Mouse (Mus musculus) ES-Bruce4 (cell line): ENCODE results near the gene Tcf7l2. TPM values are rescaled to one million over a fixed set of nuclear protein-coding genes. Genes with fewer than 3 reads are reported as not detected.

Experiments
- H3K27ac ChIP-seq: 2 replicates; pipeline ENCODE4 v1.5.1; 2012; ENCODE audit warnings: low read length, inconsistent platforms; ENCODE audit not compliant: insufficient read depth
- H3K27me3 ChIP-seq: 2 replicates; pipeline ENCODE4 v1.6.1; 2012; ENCODE audit warnings: mild to moderate bottlenecking, low read length, inconsistent platforms; ENCODE audit not compliant: control insufficient read depth, poor library complexity, insufficient read depth, severe bottlenecking
- H3K36me3 ChIP-seq: 2 replicates; pipeline ENCODE4 v1.6.1; 2012; ENCODE audit warnings: inconsistent platforms, mild to moderate bottlenecking, low read length, moderate library complexity; ENCODE audit not compliant: control insufficient read depth, poor library complexity, insufficient read depth, severe bottlenecking
- H3K4me1 ChIP-seq: one replicate; pipeline ENCODE4 v1.8.1; 2011; ENCODE audit warnings: low read length; ENCODE audit not compliant: control insufficient read depth, insufficient read depth
- H3K4me3 ChIP-seq: 2 replicates; pipeline ENCODE4 v1.5.1; 2011; ENCODE audit warnings: low read depth, mild to moderate bottlenecking, low read length
- H3K9ac ChIP-seq: 2 replicates; pipeline ENCODE4 v1.6.1; 2012; ENCODE audit warnings: low read depth, mild to moderate bottlenecking, inconsistent platforms; ENCODE audit not compliant: poor library complexity, severe bottlenecking
- H3K9me3 ChIP-seq: replicated peaks from 2 replicates; pipeline ENCODE4 v1.6.1; 2012; ENCODE audit warnings: mild to moderate bottlenecking, low read length, inconsistent platforms; ENCODE audit not compliant: control insufficient read depth, poor library complexity, insufficient read depth, severe bottlenecking
- CTCF ChIP-seq: IDR thresholded peaks from one replicate; pipeline ENCODE4 v1.8.1; 2011; ENCODE audit warnings: low read depth, low read length
- EP300 ChIP-seq: IDR thresholded peaks from 2 replicates; pipeline ENCODE4 v1.6.1; 2011; ENCODE audit warnings: low read depth, low read length; ENCODE audit not compliant: insufficient read depth
- POLR2A ChIP-seq: IDR thresholded peaks from one replicate; pipeline ENCODE4 v1.8.1; 2011; ENCODE audit warnings: low read length; ENCODE audit not compliant: insufficient read depth
- polyA plus RNA-seq: library from polyadenylated mRNA; stranded (reverse); fragments of >200 nt; gene quantifications from 2 replicates; pipeline ENCODE4 v1.2.4, GENCODE M21; 2011; ENCODE audit warnings: low read depth; ENCODE audit not compliant: missing spikeins, insufficient read depth, insufficient read length

Tcf7l2 gene
- polyA plus RNA-seq, 1 experiment = 23.8 TPM

DNA sequence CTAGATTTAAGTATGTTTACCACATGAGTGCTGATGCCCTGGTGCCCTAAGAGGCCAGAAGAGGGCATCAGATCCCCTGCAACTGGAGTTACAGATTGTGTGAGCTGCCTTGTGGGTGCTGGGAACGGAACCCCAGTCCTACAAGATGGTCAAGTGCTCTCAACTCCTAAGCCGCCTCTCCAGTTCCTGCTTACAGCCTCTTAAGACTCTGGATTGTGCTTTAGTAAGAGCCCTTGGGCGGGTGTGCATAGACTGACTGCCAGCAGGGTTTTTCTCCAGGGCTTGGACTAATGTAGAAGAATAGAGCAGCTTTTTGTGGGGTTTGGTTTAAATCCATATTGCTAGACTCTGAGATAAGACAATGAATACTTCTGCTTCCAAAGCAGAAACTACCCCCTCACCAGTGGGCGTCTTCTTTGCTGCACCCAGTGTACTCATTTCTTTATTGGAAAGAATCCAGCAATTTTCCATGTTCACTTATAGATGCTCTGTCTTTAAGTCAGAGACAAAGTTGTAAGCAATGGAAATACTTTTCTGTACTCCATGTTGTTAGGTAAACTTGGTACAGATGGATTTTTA lies 92.3 kb downstream of the Tcf7l2 start:
- H3K4me3 ChIP-seq = no peak overlapping the region
- no peaks in the 10 kb centered on the region for H3K27me3 ChIP-seq
- no peaks in the 10 kb centered on the region for H3K9me3 ChIP-seq
- no peak overlapping the region for H3K9ac ChIP-seq
- no peak overlapping the region for H3K27ac ChIP-seq
- TF ChIP-seq CTCF = no peak
- no peak for TF ChIP-seq EP300
- TF ChIP-seq POLR2A = no peak
- H3K36me3 ChIP-seq = no peaks in the 10 kb centered on the region
- H3K4me1 ChIP-seq = no peaks in the 10 kb centered on the region

GRCm38 (mm10) chr19:55836930-55837687 lies 95.5 kb downstream of the Tcf7l2 start:
- Histone ChIP-seq H3K4me3 (no peak overlapping the region), H3K9me3 (no peaks in the 10 kb centered on the region), H3K9ac (no peak overlapping the region), H3K36me3 (no peaks in the 10 kb centered on the region), H3K27me3 (no peaks in the 10 kb centered on the region), H3K27ac (no peak overlapping the region), H3K4me1 (no peaks in the 10 kb centered on the region)
- TF ChIP-seq POLR2A (no peak), CTCF (no peak), EP300 (no peak)

DNA sequence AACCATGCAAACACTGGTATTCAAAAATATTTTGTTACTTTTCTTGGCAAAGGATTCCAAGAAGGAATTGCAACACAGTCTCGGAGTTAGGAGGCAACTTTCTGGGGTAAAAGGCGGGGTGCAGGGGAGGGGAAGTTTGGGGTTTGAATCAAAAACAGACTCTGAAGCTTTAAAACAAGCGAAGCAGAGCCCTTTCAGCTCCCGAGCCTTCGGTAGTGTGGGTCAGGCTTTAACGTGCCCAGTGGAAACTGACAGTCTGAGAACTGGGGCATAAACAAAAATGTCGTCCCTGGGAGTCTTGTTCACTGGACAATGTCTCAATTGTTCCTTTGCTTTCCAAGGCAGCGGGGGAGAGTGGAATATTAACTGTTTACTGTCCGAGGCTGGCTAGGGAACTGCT lies 96.3 kb downstream of the Tcf7l2 start:
- no peaks in the 10 kb centered on the region for H3K9me3 ChIP-seq
- H3K9ac ChIP-seq = no peak overlapping the region
- H3K4me1 ChIP-seq = no peaks in the 10 kb centered on the region
- H3K36me3 ChIP-seq = no peaks in the 10 kb centered on the region
- no peak overlapping the region for H3K27ac ChIP-seq
- H3K27me3 ChIP-seq = no peaks in the 10 kb centered on the region
- H3K4me3 ChIP-seq = no peak overlapping the region
- no peak for TF ChIP-seq POLR2A
- no peak for TF ChIP-seq CTCF
- TF ChIP-seq EP300 = no peak

GRCm38 (mm10) chr19:55838389-55839035 lies 96.9 kb downstream of the Tcf7l2 start:
- no peaks in the 10 kb centered on the region for H3K27me3 ChIP-seq
- TF ChIP-seq EP300 (no peak), POLR2A (no peak), CTCF (no peak)
- H3K9me3 ChIP-seq = no peaks in the 10 kb centered on the region
- no peaks in the 10 kb centered on the region for H3K4me1 ChIP-seq
- H3K4me3 ChIP-seq = no peak overlapping the region
- no peak overlapping the region for H3K9ac ChIP-seq
- H3K36me3 ChIP-seq = no peaks in the 10 kb centered on the region
- no peak overlapping the region for H3K27ac ChIP-seq

DNA sequence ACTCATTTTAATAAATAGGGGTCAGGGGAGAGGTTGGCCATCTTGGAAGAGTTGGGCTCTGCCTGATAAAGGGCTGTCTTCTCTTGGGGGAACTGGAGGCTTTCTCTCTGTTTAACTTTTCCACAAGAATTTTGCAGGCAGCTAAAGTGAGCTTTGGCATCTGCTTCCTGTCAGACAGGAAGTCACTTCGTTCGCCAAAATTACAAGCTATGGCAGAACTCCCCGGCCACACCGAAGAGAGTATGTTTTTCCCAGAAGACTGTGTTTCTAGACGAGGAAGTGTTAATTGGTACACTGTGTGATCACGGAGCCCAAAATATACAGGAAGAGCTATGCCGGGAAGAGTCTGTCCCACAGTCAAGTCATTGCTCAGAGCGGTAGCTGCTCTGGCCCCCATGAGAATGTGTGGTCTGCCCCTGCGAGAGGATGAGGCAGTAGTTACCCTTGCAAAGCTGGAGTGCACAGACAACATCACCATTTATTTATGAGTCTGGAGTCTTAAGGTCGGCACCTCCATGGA lies 97.5 kb downstream of the Tcf7l2 start:
- Histone ChIP-seq H3K27ac (no peak overlapping the region), H3K9me3 (no peaks in the 10 kb centered on the region), H3K4me3 (no peak overlapping the region), H3K9ac (no peak overlapping the region), H3K36me3 (no peaks in the 10 kb centered on the region), H3K27me3 (no peaks in the 10 kb centered on the region), H3K4me1 (no peaks in the 10 kb centered on the region)
- TF ChIP-seq POLR2A (no peak), EP300 (no peak), CTCF (no peak)

GRCm38 (mm10) chr19:55840499-55841121 lies 99.0 kb downstream of the Tcf7l2 start:
- H3K27me3 ChIP-seq = no peaks in the 10 kb centered on the region
- no peak overlapping the region for H3K9ac ChIP-seq
- H3K4me3 ChIP-seq = no peak overlapping the region
- no peaks in the 10 kb centered on the region for H3K4me1 ChIP-seq
- H3K36me3 ChIP-seq = no peaks in the 10 kb centered on the region
- H3K27ac ChIP-seq = no peak overlapping the region
- TF ChIP-seq CTCF = no peak
- TF ChIP-seq POLR2A = no peak
- TF ChIP-seq EP300 = no peak
- H3K9me3 ChIP-seq = no peaks in the 10 kb centered on the region
